Mouse (Mus musculus): ENCODE results near the gene Vmn2r96. TPM values are rescaled to one million over a fixed set of nuclear protein-coding genes. Genes with fewer than 3 reads are reported as not detected.
"Not testable (repeated sequence)": the region's sequence is repeated elsewhere in the genome, so short reads cannot be mapped to it uniquely, and the experiment has no call there.

Vmn2r96 gene
- not detected for total RNA-seq (2018; cell fraction: chromatin; rRNA removed)
- total RNA-seq (2018; cell fraction: cytosol; rRNA removed) = not detected
- total RNA-seq (2018; cell fraction: nucleus; rRNA removed) = not detected
- polyA plus RNA-seq (2018) = not detected in 3 replicates

- H3K79me2 ChIP-seq (ENCODE audit: inconsistent target); H3K36me3 ChIP-seq (ENCODE audit: inconsistent target); H3K4me3 ChIP-seq (ENCODE audit: inconsistent target); H3K27ac ChIP-seq: not testable (repeated sequence)
- 92% methylated on average over 1 of the region's 1 CpGs for WGBS (ENCODE audit: missing documents)
These were observed at the start of gene Vmn2r96 for GRCm38 (mm10) chr17:18572851-18573250. Vmn2r96 (plus strand) TSS chr17:18573151.

GRCm38 (mm10) chr17:18523371-18523770 is 49.6 kb upstream of the Vmn2r96 start:
- Histone ChIP-seq H3K27ac (no peak overlapping the region), H3K36me3 (ENCODE audit: inconsistent target) (no peaks in the 10 kb centered on the region), H3K4me3 (ENCODE audit: inconsistent target) (no peak overlapping the region), H3K79me2 (ENCODE audit: inconsistent target) (no peaks in the 10 kb centered on the region)

- WGBS (ENCODE audit: missing documents) = 89% methylated on average over 1 of the region's 1 CpGs
- Histone ChIP-seq H3K27ac (no peak overlapping the region), H3K4me3 (ENCODE audit: inconsistent target) (no peak overlapping the region), H3K79me2 (ENCODE audit: inconsistent target) (no peaks in the 10 kb centered on the region), H3K36me3 (ENCODE audit: inconsistent target) (no peaks in the 10 kb centered on the region)
These were observed 49.0 kb upstream of the Vmn2r96 start for GRCm38 (mm10) chr17:18523991-18524390.

GRCm38 (mm10) chr17:18558212-18559158 is 14.5 kb upstream of the Vmn2r96 start:
- H3K4me3 ChIP-seq (ENCODE audit: inconsistent target); H3K27ac ChIP-seq; H3K79me2 ChIP-seq (ENCODE audit: inconsistent target); H3K36me3 ChIP-seq (ENCODE audit: inconsistent target): not testable (repeated sequence)
- WGBS (ENCODE audit: missing documents) = 64% methylated on average over 27 of the region's 31 CpGs

GRCm38 (mm10) chr17:18566186-18566585 is 6.8 kb upstream of the Vmn2r96 start:
- not testable (repeated sequence) for H3K36me3 ChIP-seq (ENCODE audit: inconsistent target); H3K4me3 ChIP-seq (ENCODE audit: inconsistent target); H3K27ac ChIP-seq; H3K79me2 ChIP-seq (ENCODE audit: inconsistent target)
- 94% methylated on average over 6 of the region's 17 CpGs for WGBS (ENCODE audit: missing documents)

GRCm38 (mm10) chr17:18615151-18615550 is 42.2 kb downstream of the Vmn2r96 start:
- H3K27ac ChIP-seq; H3K36me3 ChIP-seq (ENCODE audit: inconsistent target): not testable (repeated sequence)
- 90% methylated on average over 6 of the region's 6 CpGs for WGBS (ENCODE audit: missing documents)

GRCm38 (mm10) chr17:18626532-18626931 is 53.6 kb downstream of the Vmn2r96 start:
- H3K36me3 ChIP-seq (ENCODE audit: inconsistent target) = no peaks in the 10 kb centered on the region
- no peak overlapping the region for H3K4me3 ChIP-seq (ENCODE audit: inconsistent target)
- no peaks in the 10 kb centered on the region for H3K79me2 ChIP-seq (ENCODE audit: inconsistent target)
- H3K27ac ChIP-seq = no peak overlapping the region

More at GRCm38 (mm10) chr17:18615151-18615550, 42.2 kb downstream of the Vmn2r96 start:
- not testable (repeated sequence) for H3K79me2 ChIP-seq (ENCODE audit: inconsistent target); H3K4me3 ChIP-seq (ENCODE audit: inconsistent target)

Other genes with a start within 250 kb of the Vmn2r96 start
- not detected in 3 replicates for gene Vmn2r95, start 149.1 kb upstream of the Vmn2r96 start, polyA plus RNA-seq (2018)